Mouse (Mus musculus): ENCODE measurements around the gene St6gal1.

The St6gal1 gene

GRCm38 (mm10) chr16:23251445-23251773 is 26.9 kb downstream of the St6gal1 start:
- no peak for DNase-seq (ENCODE audit: low read depth)

GRCm38 (mm10) chr16:23253620-23254019 is 29.1 kb downstream of the St6gal1 start:
- no peak for DNase-seq (ENCODE audit: low read depth)

GRCm38 (mm10) chr16:23254062-23254461 is 29.5 kb downstream of the St6gal1 start:
- DNase-seq (ENCODE audit: low read depth): no peak

- DNase-seq (ENCODE audit: low read depth): no peak
These were observed 32.1 kb downstream of the St6gal1 start for GRCm38 (mm10) chr16:23256638-23257037.

GRCm38 (mm10) chr16:23258429-23258822 is 33.9 kb downstream of the St6gal1 start:
- no peak for DNase-seq (ENCODE audit: low read depth)

- DNase-seq (ENCODE audit: low read depth): no peak
These were observed 34.4 kb downstream of the St6gal1 start for GRCm38 (mm10) chr16:23258823-23259457.

GRCm38 (mm10) chr16:23259580-23259979 is 35.0 kb downstream of the St6gal1 start:
- no peak for DNase-seq (ENCODE audit: low read depth)

GRCm38 (mm10) chr16:23262131-23262768 is 37.7 kb downstream of the St6gal1 start:
- no peak for DNase-seq (ENCODE audit: low read depth)

- DNase-seq (ENCODE audit: low read depth): no peak
These were observed 38.3 kb downstream of the St6gal1 start for GRCm38 (mm10) chr16:23262846-23263245.

- DNase-seq (ENCODE audit: low read depth): no peak
These were observed 40.5 kb downstream of the St6gal1 start for GRCm38 (mm10) chr16:23264999-23265398.

- no peak for DNase-seq (ENCODE audit: low read depth)
These were observed 40.9 kb downstream of the St6gal1 start for GRCm38 (mm10) chr16:23265481-23265880.

- no peak for DNase-seq (ENCODE audit: low read depth)
These were observed 41.8 kb downstream of the St6gal1 start for GRCm38 (mm10) chr16:23266293-23266692.

- DNase-seq (ENCODE audit: low read depth): no peak
These were observed 42.4 kb downstream of the St6gal1 start for GRCm38 (mm10) chr16:23266896-23267295.

- DNase-seq (ENCODE audit: low read depth): no peak
These were observed 43.7 kb downstream of the St6gal1 start for GRCm38 (mm10) chr16:23268231-23268630.

GRCm38 (mm10) chr16:23269056-23269983 is 44.8 kb downstream of the St6gal1 start:
- DNase-seq (ENCODE audit: low read depth): no peak

GRCm38 (mm10) chr16:23269984-23270912 is 45.7 kb downstream of the St6gal1 start:
- no peak for DNase-seq (ENCODE audit: low read depth)

- DNase-seq (ENCODE audit: low read depth): no peak
These were observed 46.3 kb downstream of the St6gal1 start for GRCm38 (mm10) chr16:23270913-23271253.

GRCm38 (mm10) chr16:23271746-23272520 is 47.4 kb downstream of the St6gal1 start:
- DNase-seq (ENCODE audit: low read depth): no peak

- DNase-seq (ENCODE audit: low read depth): no peak
These were observed 48.1 kb downstream of the St6gal1 start for GRCm38 (mm10) chr16:23272521-23273230.

- DNase-seq (ENCODE audit: low read depth): no peak
These were observed 49.5 kb downstream of the St6gal1 start for GRCm38 (mm10) chr16:23274005-23274404.

All from c-Kit-positive CD71-positive TER-119-negative erythroid progenitor cells, embryonic 14.5 days (primary cell).